Mouse (Mus musculus) kidney, embryonic 16.5 days (tissue): ENCODE results near the gene Ankrd13b. TPM values are rescaled to one million over a fixed set of nuclear protein-coding genes. Genes with fewer than 3 reads are reported as not detected.

Source experiments
- ATAC-seq: fragments of 200-750 bp; cut with Nextera tagmentation; 2 replicates; pipeline ENCODE4 v1.8.0; 2017; ENCODE audit warnings: moderate TSS enrichment; ENCODE audit not compliant: low FRiP score, low TSS enrichment
- H3K27ac ChIP-seq: fragments of 300-500 bp; sonication (generic); 2 replicates; pipeline ENCODE4 v1.5.1; 2014; ENCODE audit warnings: low read length
- H3K27me3 ChIP-seq: fragments of 300-500 bp; sonication (generic); 2 replicates; pipeline ENCODE4 v1.6.1; 2014; ENCODE audit warnings: low read length, control low read depth, mixed read lengths; ENCODE audit not compliant: insufficient read depth
- H3K36me3 ChIP-seq: fragments of 300-500 bp; sonication (generic); 2 replicates; pipeline ENCODE4 v1.6.1; 2014; ENCODE audit warnings: low read length, control low read depth, mixed read lengths; ENCODE audit not compliant: insufficient read depth
- H3K4me1 ChIP-seq: fragments of 300-500 bp; sonication (generic); 2 replicates; pipeline ENCODE4 v1.6.1; 2014; ENCODE audit warnings: low read length, control low read depth, mixed read lengths; ENCODE audit not compliant: insufficient read depth
- H3K4me2 ChIP-seq: fragments of 300-500 bp; sonication (generic); replicated peaks from 2 replicates; pipeline ENCODE4 v1.6.1; 2014; ENCODE audit warnings: low read depth, low read length
- H3K4me3 ChIP-seq: fragments of 300-500 bp; sonication (generic); 2 replicates; pipeline ENCODE4 v1.5.1; 2014; ENCODE audit warnings: mild to moderate bottlenecking, low read length
- H3K9ac ChIP-seq: fragments of 300-500 bp; sonication (generic); replicated peaks from 2 replicates; pipeline ENCODE4 v1.6.1; 2014; ENCODE audit warnings: low read length
- H3K9me3 ChIP-seq: fragments of 300-500 bp; sonication (generic); 2 replicates; pipeline ENCODE4 v1.6.1; 2016; ENCODE audit warnings: low read length, control low read depth
- WGBS: fragments of 180-500 bp; shearing (Covaris S2); extraction: QIAGEN DNeasy Blood & Tissue Kit; methylation state at CpG from one replicate; pipeline ENCODE4 v1.1.7; 2014; 5-methylcytosine and 5-hydroxymethylcytosine counted together
- polyA plus RNA-seq: library from polyadenylated mRNA; unstranded; fragments of >200 nt; fragmentation: Nextera tagmentation; extraction: Ambion mirVana; gene quantifications from 2 replicates; pipeline ENCODE4 v1.2.1, GENCODE M21; 2015

Gene Ankrd13b
- polyA plus RNA-seq, 1 experiment from 2014 or later, result 4.0 TPM

GRCm38 (mm10) chr11:77501392-77501791 lies 11.9 kb upstream of the Ankrd13b start:
- H3K27me3 ChIP-seq, result no peaks in the 10 kb centered on the region
- no peak for ATAC-seq
- H3K9ac ChIP-seq, result no peak overlapping the region
- H3K27ac ChIP-seq, result no peak overlapping the region
- H3K4me2 ChIP-seq, result no peak overlapping the region
- peaks cover 27% of the 10 kb centered on the region for H3K4me1 ChIP-seq
- no peaks in the 10 kb centered on the region for H3K9me3 ChIP-seq
- 25% methylated on average over 5 of the region's 5 CpGs for WGBS
- no peak overlapping the region for H3K4me3 ChIP-seq
- peaks cover 60% of the 10 kb centered on the region for H3K36me3 ChIP-seq

GRCm38 (mm10) chr11:77500361-77501325 lies 11.2 kb upstream of the Ankrd13b start:
- Histone ChIP-seq H3K27ac (no peak overlapping the region), H3K4me3 (no peak overlapping the region), H3K4me2 (no peak overlapping the region), H3K27me3 (no peaks in the 10 kb centered on the region), H3K9ac (no peak overlapping the region), H3K9me3 (no peaks in the 10 kb centered on the region), H3K36me3 (peaks cover 54% of the 10 kb centered on the region), H3K4me1 (peaks cover 34% of the 10 kb centered on the region)
- WGBS, result 82% methylated on average over 17 of the region's 17 CpGs
- ATAC-seq, result no peak

GRCm38 (mm10) chr11:77499354-77499753 lies 9.9 kb upstream of the Ankrd13b start:
- ATAC-seq, result no peak
- peaks cover 47% of the 10 kb centered on the region for H3K4me1 ChIP-seq
- H3K4me2 ChIP-seq, result no peak overlapping the region
- H3K9ac ChIP-seq, result no peak overlapping the region
- H3K36me3 ChIP-seq, result peaks cover 41% of the 10 kb centered on the region
- H3K9me3 ChIP-seq, result no peaks in the 10 kb centered on the region
- H3K4me3 ChIP-seq, result no peak overlapping the region
- H3K27me3 ChIP-seq, result no peaks in the 10 kb centered on the region
- 87% methylated on average over 7 of the region's 7 CpGs for WGBS
- H3K27ac ChIP-seq, result no peak overlapping the region

GRCm38 (mm10) chr11:77498261-77499139 lies 9.0 kb upstream of the Ankrd13b start:
- Histone ChIP-seq H3K4me3 (no peak overlapping the region), H3K9ac (peak overlapping the region; percentile 40), H3K9me3 (no peaks in the 10 kb centered on the region), H3K4me1 (peaks cover 50% of the 10 kb centered on the region), H3K36me3 (peaks cover 34% of the 10 kb centered on the region), H3K27ac (peak overlapping the region; percentile 92), H3K27me3 (no peaks in the 10 kb centered on the region), H3K4me2 (no peak overlapping the region)
- WGBS, result 82% methylated on average over 12 of the region's 12 CpGs
- no peak for ATAC-seq

GRCm38 (mm10) chr11:77497851-77498250 lies 8.4 kb upstream of the Ankrd13b start:
- H3K4me1 ChIP-seq, result peaks cover 50% of the 10 kb centered on the region
- H3K27ac ChIP-seq, result peak overlapping the region; percentile 92
- H3K27me3 ChIP-seq, result no peaks in the 10 kb centered on the region
- H3K4me3 ChIP-seq, result no peak overlapping the region
- H3K9ac ChIP-seq, result peak overlapping the region; percentile 52
- peaks cover 28% of the 10 kb centered on the region for H3K36me3 ChIP-seq
- ATAC-seq, result no peak
- WGBS, result 55% methylated on average over 4 of the region's 4 CpGs
- H3K9me3 ChIP-seq, result no peaks in the 10 kb centered on the region
- peak overlapping the region; percentile 21; the same call in 1 of the 2 replicates for H3K4me2 ChIP-seq

- Histone ChIP-seq H3K36me3 (peaks cover 25% of the 10 kb centered on the region), H3K4me1 (peaks cover 54% of the 10 kb centered on the region), H3K27me3 (no peaks in the 10 kb centered on the region), H3K9me3 (no peaks in the 10 kb centered on the region), H3K4me2 (peak overlapping the region; percentile 21; the same call in 1 of the 2 replicates), H3K4me3 (no peak overlapping the region), H3K27ac (peak overlapping the region; percentile 92), H3K9ac (peak overlapping the region; percentile 52)
- 17% methylated on average over 6 of the region's 6 CpGs for WGBS
- no peak for ATAC-seq
These were observed 7.9 kb upstream of the Ankrd13b start for GRCm38 (mm10) chr11:77497341-77497756.

- H3K27me3 ChIP-seq, result no peaks in the 10 kb centered on the region
- H3K4me3 ChIP-seq, result no peak overlapping the region
- peaks cover 14% of the 10 kb centered on the region for H3K36me3 ChIP-seq
- H3K9ac ChIP-seq, result 0 out of 2 replicates have a peak overlapping the region, but pooled peaks have one; percentile 9
- ATAC-seq, result no peak
- H3K9me3 ChIP-seq, result no peaks in the 10 kb centered on the region
- H3K4me2 ChIP-seq, result no peak overlapping the region
- 0 out of 2 replicates have a peak overlapping the region, but pooled peaks have one; percentile 32 for H3K27ac ChIP-seq
- H3K4me1 ChIP-seq, result peaks cover 66% of the 10 kb centered on the region
These were observed 6.0 kb upstream of the Ankrd13b start for GRCm38 (mm10) chr11:77495507-77495906.

- Histone ChIP-seq H3K4me2 (peak overlapping the region; percentile 91), H3K4me3 (peak overlapping the region; percentile 92), H3K4me1 (peaks cover 72% of the 10 kb centered on the region), H3K27me3 (no peaks in the 10 kb centered on the region), H3K27ac (no peak overlapping the region; the same call in 1 of the 2 replicates), H3K36me3 (peaks cover 7% of the 10 kb centered on the region), H3K9me3 (no peaks in the 10 kb centered on the region), H3K9ac (peak overlapping the region; percentile 96; the same call in 1 of the 2 replicates)
- 56% methylated on average over 6 of the region's 6 CpGs for WGBS
- no peak for ATAC-seq
These were observed 5.3 kb upstream of the Ankrd13b start for GRCm38 (mm10) chr11:77494782-77495181.

- no peak for ATAC-seq
- Histone ChIP-seq H3K4me1 (peaks cover 72% of the 10 kb centered on the region), H3K4me3 (peak overlapping the region; percentile 92), H3K9ac (peak overlapping the region; percentile 96), H3K9me3 (no peaks in the 10 kb centered on the region), H3K4me2 (peak overlapping the region; percentile 91), H3K27me3 (no peaks in the 10 kb centered on the region), H3K27ac (peak overlapping the region; percentile 87), H3K36me3 (peaks cover 2% of the 10 kb centered on the region)
- WGBS, result 17% methylated on average over 4 of the region's 4 CpGs
These were observed 4.8 kb upstream of the Ankrd13b start for GRCm38 (mm10) chr11:77494344-77494676.
